Mouse (Mus musculus): ENCODE measurements around the gene Tll2.

The Tll2 gene

DNA sequence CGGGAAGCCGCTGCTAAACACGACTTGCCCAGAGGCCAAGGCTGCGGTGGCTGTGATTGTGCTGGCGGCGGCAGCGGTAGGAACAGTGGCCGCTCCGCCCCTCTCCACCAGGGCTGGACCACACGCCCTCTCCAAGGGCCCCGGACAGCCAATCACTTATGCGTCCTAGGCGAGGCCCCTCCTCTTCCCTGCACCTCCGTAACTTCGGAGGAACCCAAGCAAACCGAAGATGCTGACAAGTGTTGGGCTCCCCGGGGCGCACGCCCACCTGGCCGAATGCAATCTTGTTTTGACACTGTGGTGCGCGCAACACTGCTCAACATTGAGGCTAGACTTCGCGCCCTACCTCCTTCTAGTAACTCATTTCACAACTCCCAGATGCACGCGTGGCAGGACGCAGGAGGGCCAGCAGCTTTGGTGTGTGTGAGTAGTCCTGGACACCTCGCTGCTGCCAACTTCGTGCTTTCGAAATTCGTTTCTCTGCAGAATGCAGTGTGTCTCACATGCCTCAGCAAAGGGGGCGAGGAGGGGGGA lies at the start of gene Tll2:
Gene Tll2 (minus strand): TSS at position 25 of the 534 bp plus-strand sequence.
- DNase-seq (ENCODE audit: low spot score): peak; percentile 27

DNA sequence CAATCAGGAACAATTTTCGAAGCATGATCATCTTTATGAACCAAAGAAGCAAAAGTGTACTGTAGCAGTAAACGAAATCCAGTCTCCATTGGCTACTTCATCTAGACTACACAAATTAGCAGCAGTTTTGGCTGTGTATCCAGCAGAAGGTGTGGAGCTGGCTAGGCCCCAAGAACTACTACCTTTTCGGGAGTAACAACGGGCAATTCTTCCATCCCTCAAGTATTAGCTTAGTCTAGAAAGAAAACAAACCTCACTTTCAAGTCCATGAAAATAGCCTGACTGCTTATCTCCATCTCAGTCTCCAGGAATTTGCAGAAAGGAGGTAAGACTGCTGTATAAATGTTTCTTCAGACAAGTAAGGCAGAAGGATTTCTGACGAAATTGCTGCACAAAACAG lies 47.9 kb upstream of the Tll2 start:
- DNase-seq (ENCODE audit: low spot score): no peak

DNA sequence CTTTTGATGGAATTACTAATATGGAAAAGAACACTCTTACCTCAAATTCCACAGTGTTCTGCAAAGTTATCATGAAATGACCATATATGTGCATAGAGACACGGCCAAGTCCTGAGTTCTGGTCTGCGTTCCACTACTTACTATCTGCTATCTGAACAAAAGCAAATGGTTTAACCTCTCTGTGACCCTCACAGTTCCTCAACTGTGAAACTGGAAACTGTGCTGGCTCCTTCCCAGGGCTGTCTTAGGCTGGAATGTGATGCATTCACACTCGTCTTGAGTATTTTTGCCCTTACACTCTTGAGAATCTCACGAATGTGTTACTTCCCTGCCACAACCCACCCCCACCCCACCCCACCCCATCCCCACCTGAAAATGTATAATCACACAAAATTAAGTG lies 42.3 kb upstream of the Tll2 start:
- DNase-seq (ENCODE audit: low spot score): no peak

DNA sequence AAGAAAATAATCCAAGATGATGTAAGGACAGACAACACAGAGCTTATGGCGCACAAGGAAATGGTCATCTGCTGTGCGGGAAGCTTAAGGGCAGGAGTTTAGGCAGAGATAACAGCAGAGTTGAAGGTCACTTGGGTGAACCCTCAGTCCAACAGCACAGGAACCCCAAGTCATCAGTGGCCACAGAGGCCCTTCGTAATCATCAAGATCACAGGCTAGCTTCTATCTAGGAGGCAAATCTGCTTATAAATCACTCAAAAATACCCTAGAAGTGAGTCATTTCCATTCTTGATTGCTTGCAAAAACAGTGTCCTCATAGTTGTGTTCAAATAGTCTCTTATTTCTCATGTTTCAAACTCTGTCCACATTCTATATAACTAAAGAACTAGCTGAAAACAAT lies 41.6 kb upstream of the Tll2 start:
- DNase-seq (ENCODE audit: low spot score): no peak

DNA sequence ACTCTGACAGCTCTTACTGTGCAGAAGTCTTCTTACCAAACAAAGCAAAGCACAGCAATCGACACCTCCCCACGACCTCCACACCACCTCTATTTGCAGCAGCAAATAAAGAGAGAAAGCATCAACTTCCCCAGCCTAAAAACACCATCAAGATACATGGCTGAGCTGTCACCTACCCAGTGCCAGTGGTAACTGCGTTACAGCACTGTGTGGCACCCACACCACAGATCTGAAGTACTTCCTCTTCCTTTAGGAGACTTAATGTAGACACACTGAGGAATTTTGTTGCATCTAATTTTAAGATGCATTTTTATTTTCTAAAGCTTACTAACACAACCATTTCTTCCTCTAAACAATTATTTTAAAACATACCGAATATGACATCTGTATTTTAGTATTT lies 39.6 kb upstream of the Tll2 start:
- no peak for DNase-seq (ENCODE audit: low spot score)

DNA sequence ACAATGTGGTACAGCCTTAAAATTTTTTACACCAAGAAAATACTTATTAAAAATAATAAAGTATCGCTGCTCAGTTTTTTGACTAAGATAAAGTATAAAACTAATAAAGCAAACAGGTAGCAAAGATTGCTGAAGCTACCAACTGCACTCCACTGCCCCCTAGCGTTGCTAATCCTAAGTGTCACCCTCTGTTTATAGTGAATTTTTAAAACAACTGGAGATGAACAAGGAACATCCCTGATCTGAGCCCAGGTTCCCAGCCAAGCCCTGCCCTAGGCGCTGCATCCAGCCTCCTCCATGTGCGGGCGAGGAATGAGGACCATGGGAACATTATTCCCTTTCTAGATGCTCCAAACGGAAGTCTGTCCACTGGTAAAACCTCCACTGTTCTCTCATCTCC lies 37.9 kb upstream of the Tll2 start:
- peak; percentile 26 for DNase-seq (ENCODE audit: low spot score)

DNA sequence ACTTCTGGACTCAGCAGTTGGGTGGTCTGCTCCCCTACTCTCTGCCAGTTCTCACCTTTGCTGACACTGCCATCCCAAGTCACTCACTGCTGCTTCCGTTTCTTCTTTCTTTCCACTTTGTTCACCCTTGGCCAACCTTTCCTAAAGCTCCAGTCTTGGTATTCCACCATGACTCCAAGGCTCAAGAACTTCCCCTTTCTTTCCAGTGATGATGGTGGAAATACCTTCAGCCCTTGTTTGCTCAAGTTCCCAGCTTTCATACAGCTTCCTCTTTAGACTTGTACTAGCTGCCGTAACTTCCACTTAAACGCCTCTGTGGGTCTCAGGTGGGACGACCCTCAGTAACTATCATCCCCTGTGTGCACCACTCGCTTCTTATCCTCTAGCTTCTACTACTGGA lies 35.4 kb upstream of the Tll2 start:
- DNase-seq (ENCODE audit: low spot score): no peak

DNA sequence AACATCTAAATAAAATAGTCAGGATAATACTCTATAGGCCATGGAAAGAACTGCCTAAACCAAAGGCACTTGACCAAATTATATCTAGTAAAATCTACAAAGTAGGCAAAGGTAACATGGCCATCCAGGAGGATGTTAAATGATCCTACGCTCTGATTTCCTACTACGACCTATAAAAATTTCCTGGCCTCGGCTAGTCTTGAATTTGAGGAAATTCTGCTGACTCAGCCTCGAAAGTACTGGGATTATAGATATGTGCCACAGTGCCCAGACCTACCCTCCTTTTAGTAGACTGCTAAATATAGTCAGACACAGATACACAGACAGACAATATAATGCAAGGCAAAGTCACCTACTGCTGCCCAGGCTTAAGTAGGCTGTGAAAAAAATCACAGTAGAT lies 27.1 kb upstream of the Tll2 start:
- DNase-seq (ENCODE audit: low spot score): no peak

DNA sequence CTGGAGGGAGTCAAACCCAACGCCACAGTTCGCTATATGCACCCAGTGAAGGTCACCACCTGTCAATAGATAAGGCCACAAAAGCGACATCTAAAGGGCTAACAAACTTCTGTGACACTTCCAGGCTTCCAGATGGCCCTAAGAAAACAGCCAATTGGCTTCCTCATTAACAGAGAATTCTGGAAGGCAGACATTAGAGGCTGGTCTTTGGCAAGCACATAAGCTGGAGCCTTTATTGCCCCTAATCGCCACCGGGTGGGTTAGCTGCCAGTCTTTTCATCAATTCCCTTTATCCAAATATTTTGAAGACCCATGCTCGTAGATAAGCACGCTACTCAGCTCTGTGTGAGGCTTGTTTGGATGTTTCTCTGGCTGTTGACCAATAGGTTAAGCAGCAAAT lies 1.7 kb upstream of the Tll2 start:
- DNase-seq (ENCODE audit: low spot score): no peak

DNA sequence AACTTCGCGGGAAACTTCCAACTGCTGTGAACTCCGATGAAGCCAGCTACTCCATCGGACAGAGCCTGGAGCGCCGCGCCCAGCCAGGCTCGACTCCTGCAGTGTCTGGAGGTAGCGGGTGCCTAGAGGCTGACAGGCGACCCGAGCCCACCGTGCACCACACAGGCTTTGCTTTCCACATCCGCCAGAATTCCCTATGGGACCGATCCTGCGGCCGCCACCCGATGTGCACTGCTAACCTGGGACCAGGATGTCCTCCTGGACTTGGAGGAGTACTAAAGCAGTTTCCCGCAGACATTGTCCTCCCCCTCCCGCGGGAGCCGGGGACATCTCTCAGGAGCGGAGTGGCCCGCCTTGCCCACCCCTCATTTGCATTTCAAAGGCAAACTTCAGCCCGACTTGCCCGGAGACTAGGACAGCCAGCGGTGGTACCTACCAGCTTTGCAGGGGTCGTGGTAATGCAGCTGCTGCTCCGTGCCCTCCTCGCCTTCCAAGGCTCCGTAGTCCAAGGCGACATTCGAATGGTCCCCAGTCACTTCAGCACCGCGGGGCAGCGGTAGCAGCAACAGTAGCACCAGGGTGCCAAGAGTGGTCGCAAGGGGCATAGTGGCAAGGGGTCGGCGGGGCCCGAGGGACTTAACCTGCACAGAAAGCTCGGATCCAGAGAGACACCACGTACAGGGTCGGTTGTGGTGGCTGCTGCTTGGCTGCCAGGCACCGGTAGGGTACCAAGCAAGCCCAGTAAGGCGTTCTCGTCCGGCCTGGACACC lies 409 bp downstream of the Tll2 start:
- no peak for DNase-seq (ENCODE audit: low spot score)

DNA sequence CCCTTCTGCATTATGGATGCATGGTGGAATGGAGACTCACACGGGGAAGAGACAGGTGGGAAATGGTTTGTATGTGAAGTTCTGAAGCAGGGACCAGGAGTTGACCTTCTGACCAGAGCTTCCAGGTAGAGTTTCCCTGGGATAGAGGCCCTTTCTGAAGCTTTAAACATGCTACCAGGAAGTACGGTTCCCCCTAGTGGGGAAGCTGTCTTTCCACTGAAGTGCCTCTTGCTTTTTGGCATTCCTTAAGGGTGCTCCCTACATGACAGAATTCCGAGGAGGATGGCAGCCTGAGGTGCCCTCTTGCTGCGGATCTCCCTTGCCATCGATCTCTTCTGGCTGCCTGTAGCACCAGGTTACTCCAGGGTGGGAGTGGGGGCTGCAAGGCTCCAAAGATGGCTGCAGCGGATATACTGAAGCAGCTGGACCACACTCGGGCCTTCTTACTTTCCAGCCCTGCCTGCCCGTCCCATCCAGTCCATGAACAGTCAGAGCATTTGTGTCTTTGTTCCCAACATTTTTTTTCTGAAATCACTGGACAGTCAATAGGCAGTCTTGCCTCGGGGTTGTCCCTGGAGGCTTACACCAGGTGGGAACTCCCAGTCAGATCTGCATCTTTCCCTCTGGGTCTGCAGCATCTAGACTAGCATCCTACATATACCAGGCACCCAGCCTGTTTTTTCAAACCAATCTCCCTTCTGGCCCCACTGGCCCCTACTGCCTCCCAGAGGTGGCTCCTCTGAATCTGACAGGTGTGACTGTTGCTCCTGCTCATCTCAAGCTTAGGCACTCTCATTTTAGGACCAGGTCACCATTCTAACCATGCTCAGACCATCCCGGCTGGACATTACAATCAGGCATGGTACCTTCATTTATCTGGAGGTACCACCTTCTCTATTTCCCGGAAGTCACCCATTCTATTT lies 2.2 kb downstream of the Tll2 start:
- no peak for DNase-seq (ENCODE audit: low spot score)

DNA sequence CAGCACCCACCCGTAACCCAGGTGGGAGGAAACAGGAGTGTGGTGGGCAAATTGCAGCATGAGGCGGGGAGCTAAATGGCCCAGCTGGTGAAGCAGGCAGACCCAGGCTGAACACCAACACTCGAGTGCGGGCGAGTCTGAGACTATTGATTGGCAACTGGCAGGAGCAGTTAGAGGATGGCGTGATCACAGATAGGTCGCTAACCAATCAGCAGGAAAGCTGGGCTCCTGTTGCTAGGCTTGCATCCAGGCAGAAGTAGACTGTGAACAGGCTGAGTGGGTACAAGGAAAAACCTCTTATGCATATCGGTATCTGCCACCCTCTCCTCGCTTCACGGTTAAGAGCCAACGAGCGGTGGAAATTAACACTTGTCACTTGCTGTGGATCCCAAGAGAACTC lies 9.0 kb downstream of the Tll2 start:
- no peak for DNase-seq (ENCODE audit: low spot score)

DNA sequence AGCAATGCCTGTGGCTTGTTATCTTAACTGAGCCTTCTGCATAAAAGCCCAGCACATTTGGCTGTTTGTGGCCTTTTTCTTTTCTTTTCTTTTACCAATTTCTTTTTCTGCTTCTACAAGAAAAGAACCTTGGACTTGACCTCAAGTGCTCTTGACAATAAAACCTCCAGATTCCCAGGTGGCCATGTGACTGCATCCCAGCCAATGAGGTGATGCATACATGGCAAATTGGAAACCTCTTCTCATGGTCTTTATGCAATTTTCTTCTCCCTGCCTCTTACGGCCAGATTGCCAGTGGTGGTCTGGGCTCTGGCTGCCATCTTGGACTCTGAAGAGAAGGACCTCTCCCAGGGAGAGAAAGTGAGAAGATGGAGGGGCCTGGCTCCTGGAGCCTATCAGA lies 13.3 kb downstream of the Tll2 start:
- no peak for DNase-seq (ENCODE audit: low spot score)

DNA sequence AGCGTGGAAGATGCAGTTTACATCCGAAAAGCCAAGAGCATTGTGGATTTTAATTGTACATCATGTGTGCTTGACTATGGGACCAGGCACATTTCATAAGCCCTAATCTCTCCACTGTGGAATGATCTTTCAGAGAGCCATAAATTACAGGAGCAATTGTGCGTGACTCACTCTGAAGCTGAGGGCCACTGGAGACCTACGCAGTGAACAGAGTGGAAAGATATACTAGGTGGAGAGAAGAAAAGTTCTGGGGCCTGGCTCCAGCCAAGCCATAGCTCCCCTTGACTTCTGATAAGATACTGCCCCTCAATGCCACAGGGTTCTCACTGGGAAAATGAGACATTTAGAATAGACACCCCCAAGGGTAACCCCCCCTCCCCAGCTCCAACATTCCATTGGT lies 13.7 kb downstream of the Tll2 start:
- DNase-seq (ENCODE audit: low spot score): no peak

DNA sequence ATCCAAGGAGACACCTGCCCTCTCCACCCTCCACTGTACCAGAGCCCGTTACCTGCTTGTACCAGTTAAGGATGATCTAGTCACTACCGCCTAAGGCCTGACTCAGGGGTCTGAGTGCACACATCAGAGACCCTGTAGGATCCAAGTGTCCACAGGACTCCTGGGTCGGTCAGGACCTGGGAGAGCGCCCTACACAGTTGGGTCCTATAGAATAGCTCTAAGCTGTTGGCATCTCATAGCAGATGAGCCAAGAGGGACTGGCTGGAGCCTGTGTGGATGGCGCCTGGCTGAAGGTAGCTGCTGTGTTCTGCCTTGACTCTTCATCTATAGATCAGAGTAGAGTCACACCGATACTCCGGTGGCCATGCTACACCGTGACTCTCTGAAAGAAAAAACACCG lies 14.9 kb downstream of the Tll2 start:
- no peak for DNase-seq (ENCODE audit: low spot score)

DNA sequence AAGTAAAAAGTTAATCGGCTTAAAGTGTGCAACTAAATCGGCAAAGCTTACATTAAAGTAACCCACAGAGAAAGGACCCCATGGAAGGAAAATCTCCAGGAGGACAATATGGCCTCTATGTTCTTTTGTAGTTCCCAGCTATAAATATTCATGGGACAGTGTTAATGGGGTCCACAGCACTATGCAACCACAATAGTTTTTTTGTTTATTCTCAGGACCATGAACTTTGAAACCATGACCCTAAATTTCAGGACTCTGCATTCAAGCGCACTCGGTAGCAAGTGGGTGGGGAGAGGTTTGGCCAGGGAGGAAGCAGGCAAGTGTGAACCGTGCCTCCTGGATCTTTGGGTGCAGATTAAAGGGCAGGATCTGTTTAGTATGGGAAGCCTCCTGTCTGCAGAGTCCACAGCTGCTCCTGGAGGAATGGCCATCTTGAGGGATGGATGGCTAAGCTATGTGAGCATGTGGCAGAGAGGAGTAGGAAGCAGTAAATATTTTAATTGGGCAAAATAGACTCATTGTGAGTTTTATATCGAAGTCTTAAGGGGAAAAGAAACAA lies 15.7 kb downstream of the Tll2 start:
- DNase-seq (ENCODE audit: low spot score): no peak

DNA sequence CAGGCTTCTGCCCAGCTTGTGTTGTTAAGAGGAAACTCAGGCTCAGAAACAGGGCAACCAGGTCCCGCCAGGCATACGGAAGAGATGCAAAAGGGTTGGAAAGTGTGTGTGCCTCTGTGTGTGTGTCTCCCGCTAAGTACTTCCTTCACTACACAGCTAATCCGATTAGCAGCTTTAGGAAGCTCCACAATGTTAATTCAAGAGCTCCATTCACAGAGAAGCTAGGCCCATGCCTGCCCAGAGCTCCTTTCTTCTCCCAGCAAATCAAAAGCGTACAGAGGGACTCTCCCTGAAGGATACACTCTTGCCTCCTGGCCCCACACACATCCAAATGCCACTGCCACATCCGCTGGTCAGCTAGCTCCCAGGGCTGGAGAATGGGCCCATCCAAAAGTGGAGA lies 29.3 kb downstream of the Tll2 start:
- DNase-seq (ENCODE audit: low spot score): no peak

DNA sequence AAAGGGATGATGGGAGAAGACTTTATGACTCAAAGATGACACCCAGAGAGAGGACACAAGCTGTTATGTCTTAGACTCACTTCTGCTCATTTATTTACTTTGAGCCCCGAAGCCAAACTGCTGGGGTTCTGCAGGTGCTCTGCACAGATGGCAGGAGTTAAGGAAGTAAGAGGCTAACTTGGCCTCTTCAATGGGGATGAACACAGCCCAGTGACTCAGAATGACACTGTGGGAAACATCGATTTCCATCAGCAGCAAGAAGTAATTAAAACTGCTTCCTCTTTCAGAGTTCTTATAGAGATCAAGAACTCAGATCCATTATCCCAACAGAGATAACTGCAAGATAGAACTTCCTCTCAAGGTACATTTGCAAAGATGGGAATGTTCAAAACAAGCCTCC lies 29.8 kb downstream of the Tll2 start:
- no peak for DNase-seq (ENCODE audit: low spot score)

DNA sequence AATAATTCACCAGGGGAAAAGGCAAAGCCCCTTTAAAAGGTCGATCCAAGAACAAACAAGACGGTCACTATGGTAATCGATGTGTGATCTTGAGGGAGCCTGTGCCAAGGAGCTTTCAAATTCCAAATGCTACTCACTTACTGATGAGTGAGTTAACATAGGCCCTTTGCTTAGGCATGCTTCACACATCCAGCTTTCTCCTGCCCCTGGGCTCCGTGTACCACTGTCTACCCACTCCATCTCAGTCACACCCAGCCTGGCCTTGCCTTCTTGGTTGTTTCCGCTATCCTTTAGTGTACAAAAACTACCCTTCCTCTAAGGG lies 40.8 kb downstream of the Tll2 start:
- no peak for DNase-seq (ENCODE audit: low spot score)

DNA sequence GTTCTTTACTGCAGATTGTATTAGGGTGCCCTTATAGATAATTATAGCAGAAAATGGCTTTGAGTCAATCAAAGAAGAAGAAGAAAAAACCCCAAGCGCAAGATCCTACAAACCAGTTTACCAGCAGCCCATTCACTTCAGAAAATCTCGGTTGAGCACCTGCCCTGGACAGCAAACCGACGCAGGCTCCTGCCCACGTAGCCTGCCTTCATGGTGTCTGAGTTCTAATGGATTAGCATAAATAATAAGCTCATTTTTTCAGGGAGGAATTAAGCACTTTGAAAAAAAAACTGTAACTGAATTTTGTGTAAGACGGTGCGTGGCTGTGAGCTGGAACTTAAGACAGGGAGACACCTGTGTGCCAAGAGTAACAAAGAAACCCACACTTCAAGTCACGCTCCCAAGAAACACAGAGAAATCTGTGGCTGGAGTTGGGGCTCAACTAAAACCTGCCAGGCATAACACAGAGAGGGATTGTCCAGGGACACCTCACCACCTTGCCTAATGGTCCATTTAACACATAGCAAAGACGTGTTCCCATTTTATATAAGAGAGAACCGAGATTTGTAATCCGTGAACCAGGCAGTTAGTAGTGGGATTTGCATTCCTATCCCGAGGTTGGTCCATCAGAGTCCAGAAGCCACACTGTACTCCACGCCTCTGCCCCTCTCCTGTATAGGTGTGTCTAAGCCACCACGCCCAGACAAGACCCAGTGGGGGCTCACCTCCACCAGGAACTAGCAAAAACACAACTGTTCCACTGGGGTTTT lies 41.3 kb downstream of the Tll2 start:
- DNase-seq (ENCODE audit: low spot score): no peak

DNA sequence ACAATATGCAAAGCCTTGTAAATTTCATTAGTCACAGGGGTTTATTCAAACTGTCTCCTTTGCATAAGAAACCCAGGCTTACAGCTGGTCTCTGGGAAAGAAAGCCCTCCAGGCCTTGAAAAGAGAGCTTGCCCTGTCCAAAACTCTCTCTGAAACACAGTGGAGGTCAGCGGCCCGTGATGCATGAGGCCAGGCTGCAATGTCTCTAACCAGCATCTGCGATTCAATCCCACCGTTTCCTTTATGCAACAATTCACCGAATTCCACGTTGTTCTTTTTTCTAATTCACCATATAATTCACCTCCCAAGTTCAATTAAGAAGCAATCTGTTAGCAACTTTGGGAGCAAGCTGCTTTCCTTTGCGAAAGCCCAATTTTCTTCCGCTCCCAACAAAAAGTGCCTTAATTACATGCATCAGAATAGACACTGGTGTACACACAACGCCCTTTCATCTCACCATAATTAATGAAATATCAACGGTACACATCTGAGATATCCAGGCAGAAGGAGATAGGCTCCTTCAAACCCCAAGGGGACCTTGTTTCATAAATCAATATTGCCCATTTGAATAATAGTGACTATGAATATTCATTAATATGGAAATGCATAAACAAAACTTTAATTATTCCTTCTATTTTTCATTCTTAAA lies 42.1 kb downstream of the Tll2 start:
- no peak for DNase-seq (ENCODE audit: low spot score)

DNA sequence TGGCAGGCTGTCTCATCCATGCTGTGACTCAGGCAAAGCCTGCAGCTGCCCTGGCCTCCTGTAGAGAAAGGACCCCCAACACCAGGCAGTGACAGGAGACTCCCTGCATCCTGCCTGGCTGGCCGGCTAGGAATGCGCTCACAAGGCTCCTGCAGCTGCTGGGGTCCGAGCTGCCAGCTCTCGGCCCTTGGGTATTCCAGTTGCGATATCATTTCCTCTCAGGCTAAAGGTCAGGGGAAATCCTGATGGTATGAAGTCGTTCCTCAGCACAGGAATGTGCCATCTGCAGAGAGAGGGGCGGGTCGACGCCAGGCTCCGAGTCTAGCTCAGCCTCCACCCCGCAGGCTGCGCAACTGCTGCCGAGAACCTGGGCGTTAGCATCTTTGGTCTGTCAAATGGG lies 46.2 kb downstream of the Tll2 start:
- DNase-seq (ENCODE audit: low spot score): no peak
